Mouse (Mus musculus): Measurements from ENCODE around the gene Hist1h2bq. TPM values are rescaled to one million over a fixed set of nuclear protein-coding genes. Genes with fewer than 3 reads are reported as not detected.
A peak's percentile ranks its signal among the peaks of the same experiment; 100 is the strongest.
"Not testable (repeated sequence)": the region's sequence is repeated elsewhere in the genome, so short reads cannot be mapped to it uniquely, and the experiment has no call there.

The Hist1h2bq gene
- total and polyA plus RNA-seq, 2 experiments from 2014 or later = 5.6 to 1,204 TPM

- H3K27ac ChIP-seq (ENCODE audit: low read depth) = no peak overlapping the region
- ATAC-seq (ENCODE audit: insufficient read depth, low read depth) = no peak
- DNase-seq (ENCODE audit: low spot score) = no peak
- no peaks in the 10 kb centered on the region for H3K27me3 ChIP-seq (ENCODE audit: control insufficient read depth, insufficient read depth, low read length)
- H3K4me3 ChIP-seq (ENCODE audit: low read depth, low read length) = no peak overlapping the region
- H3K4me1 ChIP-seq (ENCODE audit: control insufficient read depth, insufficient read depth) = no peaks in the 10 kb centered on the region
- H3K36me3 ChIP-seq (replicated peaks; ENCODE audit: control insufficient read depth, insufficient read depth, low read length) = no peaks in the 10 kb centered on the region
- TF ChIP-seq CTCF (IDR thresholded peaks at IDR 0.05; ENCODE audit: low read depth) (no peak), EP300 (IDR thresholded peaks at IDR 0.05; ENCODE audit: low read depth) (no peak)
- no peak overlapping the region for H3K9ac ChIP-seq (replicated peaks; ENCODE audit: low read depth, low read length)
- no peak overlapping the region for H3K4me2 ChIP-seq (ENCODE audit: low read depth, low read length)
- no peaks in the 10 kb centered on the region for H3K9me3 ChIP-seq (replicated peaks; ENCODE audit: control insufficient read depth, low read length)
- WGBS = 83% methylated on average over 3 of the region's 3 CpGs
These were observed 18.5 kb upstream of the Hist1h2bq start for GRCm38 (mm10) chr13:21828511-21828910.

GRCm38 (mm10) chr13:21820082-21820890, 10.3 kb upstream of the Hist1h2bq start:
- not testable (repeated sequence) for H3K9me3 ChIP-seq (replicated peaks; ENCODE audit: control insufficient read depth, low read length); H3K27me3 ChIP-seq (ENCODE audit: control insufficient read depth, insufficient read depth, low read length); DNase-seq (ENCODE audit: low spot score); ATAC-seq (ENCODE audit: insufficient read depth, low read depth); H3K4me2 ChIP-seq (ENCODE audit: low read depth, low read length); H3K4me3 ChIP-seq (ENCODE audit: low read depth, low read length); H3K27ac ChIP-seq (ENCODE audit: low read depth); H3K36me3 ChIP-seq (replicated peaks; ENCODE audit: control insufficient read depth, insufficient read depth, low read length); H3K9ac ChIP-seq (replicated peaks; ENCODE audit: low read depth, low read length); H3K4me1 ChIP-seq (ENCODE audit: control insufficient read depth, insufficient read depth)
- WGBS = 73% methylated on average over 6 of the region's 16 CpGs

GRCm38 (mm10) chr13:21812092-21812491, 2.1 kb upstream of the Hist1h2bq start:
- H3K9ac ChIP-seq (replicated peaks; ENCODE audit: low read depth, low read length); H3K4me2 ChIP-seq (ENCODE audit: low read depth, low read length); H3K27me3 ChIP-seq (ENCODE audit: control insufficient read depth, insufficient read depth, low read length); H3K9me3 ChIP-seq (replicated peaks; ENCODE audit: control insufficient read depth, low read length); H3K4me3 ChIP-seq (ENCODE audit: low read depth, low read length); H3K36me3 ChIP-seq (replicated peaks; ENCODE audit: control insufficient read depth, insufficient read depth, low read length); H3K4me1 ChIP-seq (ENCODE audit: control insufficient read depth, insufficient read depth); DNase-seq (ENCODE audit: low spot score): not testable (repeated sequence)
- peak overlapping the region; percentile 25; the same call in 1 of the 2 replicates for H3K27ac ChIP-seq (ENCODE audit: low read depth)
- 0% methylated on average over 12 of the region's 14 CpGs for WGBS
- peak; percentile 42 for ATAC-seq (ENCODE audit: insufficient read depth, low read depth)

GRCm38 (mm10) chr13:21811539-21811938, 1.5 kb upstream of the Hist1h2bq start, which contains the start of gene Hist1h4m:
Gene Hist1h4m (plus strand): TSS chr13:21811746.
- not testable (repeated sequence) for H3K4me2 ChIP-seq (ENCODE audit: low read depth, low read length); H3K9ac ChIP-seq (replicated peaks; ENCODE audit: low read depth, low read length); H3K9me3 ChIP-seq (replicated peaks; ENCODE audit: control insufficient read depth, low read length); H3K4me1 ChIP-seq (ENCODE audit: control insufficient read depth, insufficient read depth); H3K27me3 ChIP-seq (ENCODE audit: control insufficient read depth, insufficient read depth, low read length); H3K36me3 ChIP-seq (replicated peaks; ENCODE audit: control insufficient read depth, insufficient read depth, low read length); H3K4me3 ChIP-seq (ENCODE audit: low read depth, low read length); DNase-seq (ENCODE audit: low spot score)
- ATAC-seq (ENCODE audit: insufficient read depth, low read depth) = peak; percentile 63
- peak within 1 kb of the TSS; percentile 25; the same call in 1 of the 2 replicates for H3K27ac ChIP-seq (ENCODE audit: low read depth)
- no CpG with 5 or more reads among the region's 24 CpGs for WGBS

GRCm38 (mm10) chr13:21811074-21811473, 1.1 kb upstream of the Hist1h2bq start:
- ATAC-seq (ENCODE audit: insufficient read depth, low read depth); H3K9ac ChIP-seq (replicated peaks; ENCODE audit: low read depth, low read length); H3K4me1 ChIP-seq (ENCODE audit: control insufficient read depth, insufficient read depth); H3K36me3 ChIP-seq (replicated peaks; ENCODE audit: control insufficient read depth, insufficient read depth, low read length); H3K27me3 ChIP-seq (ENCODE audit: control insufficient read depth, insufficient read depth, low read length); DNase-seq (ENCODE audit: low spot score); H3K9me3 ChIP-seq (replicated peaks; ENCODE audit: control insufficient read depth, low read length); H3K27ac ChIP-seq (ENCODE audit: low read depth); H3K4me2 ChIP-seq (ENCODE audit: low read depth, low read length); H3K4me3 ChIP-seq (ENCODE audit: low read depth, low read length): not testable (repeated sequence)
- no CpG with 5 or more reads among the region's 8 CpGs for WGBS

- ATAC-seq (ENCODE audit: insufficient read depth, low read depth) = peak; percentile 66; the same call in 1 of the 2 replicates
- DNase-seq (ENCODE audit: low spot score); H3K4me1 ChIP-seq (ENCODE audit: control insufficient read depth, insufficient read depth): not testable (repeated sequence)
These were observed 6.9 kb downstream of the Hist1h2bq start for GRCm38 (mm10) chr13:21803058-21803457.

GRCm38 (mm10) chr13:21797163-21797562, 12.8 kb downstream of the Hist1h2bq start:
- not testable (repeated sequence) for H3K4me2 ChIP-seq (ENCODE audit: low read depth, low read length); H3K27ac ChIP-seq (ENCODE audit: low read depth); H3K9ac ChIP-seq (replicated peaks; ENCODE audit: low read depth, low read length); H3K27me3 ChIP-seq (ENCODE audit: control insufficient read depth, insufficient read depth, low read length); DNase-seq (ENCODE audit: low spot score); H3K9me3 ChIP-seq (replicated peaks; ENCODE audit: control insufficient read depth, low read length); ATAC-seq (ENCODE audit: insufficient read depth, low read depth); H3K4me1 ChIP-seq (ENCODE audit: control insufficient read depth, insufficient read depth); H3K4me3 ChIP-seq (ENCODE audit: low read depth, low read length); H3K36me3 ChIP-seq (replicated peaks; ENCODE audit: control insufficient read depth, insufficient read depth, low read length)

More at GRCm38 (mm10) chr13:21803058-21803457, 6.9 kb downstream of the Hist1h2bq start:
- WGBS = no CpG with 5 or more reads among the region's 4 CpGs
- not testable (repeated sequence) for H3K9me3 ChIP-seq (replicated peaks; ENCODE audit: control insufficient read depth, low read length); H3K4me3 ChIP-seq (ENCODE audit: low read depth, low read length); H3K9ac ChIP-seq (replicated peaks; ENCODE audit: low read depth, low read length); H3K27ac ChIP-seq (ENCODE audit: low read depth); H3K4me2 ChIP-seq (ENCODE audit: low read depth, low read length); H3K36me3 ChIP-seq (replicated peaks; ENCODE audit: control insufficient read depth, insufficient read depth, low read length); H3K27me3 ChIP-seq (ENCODE audit: control insufficient read depth, insufficient read depth, low read length)

Data from heart, postnatal 0 days (tissue).